Mouse (Mus musculus): ENCODE results near the gene Dab1. TPM values are rescaled to one million over a fixed set of nuclear protein-coding genes. Genes with fewer than 3 reads are reported as not detected.

Gene Dab1
- polyA plus RNA-seq, 1 experiment from 2014 or later: 77.5 TPM

GRCm38 (mm10) chr4:104025117-104025694, 406.0 kb downstream of the Dab1 start:
- Histone ChIP-seq H3K4me1 (ENCODE audit: control insufficient read depth, insufficient read depth, low read depth, low read length) (no peaks in the 10 kb centered on the region), H3K27ac (ENCODE audit: low read depth, low read length) (no peak overlapping the region), H3K9ac (ENCODE audit: low read depth, low read length) (no peak overlapping the region), H3K9me3 (ENCODE audit: control insufficient read depth, low read length) (no peaks in the 10 kb centered on the region), H3K27me3 (replicated peaks; ENCODE audit: control insufficient read depth, insufficient read depth, low read length) (no peaks in the 10 kb centered on the region), H3K36me3 (ENCODE audit: control insufficient read depth, insufficient read depth, low read length) (no peaks in the 10 kb centered on the region), H3K4me2 (ENCODE audit: low read length) (no peak overlapping the region), H3K4me3 (ENCODE audit: low read length) (no peak overlapping the region)
- 86% methylated on average over 2 of the region's 2 CpGs for WGBS
- ATAC-seq: no peak

DNA sequence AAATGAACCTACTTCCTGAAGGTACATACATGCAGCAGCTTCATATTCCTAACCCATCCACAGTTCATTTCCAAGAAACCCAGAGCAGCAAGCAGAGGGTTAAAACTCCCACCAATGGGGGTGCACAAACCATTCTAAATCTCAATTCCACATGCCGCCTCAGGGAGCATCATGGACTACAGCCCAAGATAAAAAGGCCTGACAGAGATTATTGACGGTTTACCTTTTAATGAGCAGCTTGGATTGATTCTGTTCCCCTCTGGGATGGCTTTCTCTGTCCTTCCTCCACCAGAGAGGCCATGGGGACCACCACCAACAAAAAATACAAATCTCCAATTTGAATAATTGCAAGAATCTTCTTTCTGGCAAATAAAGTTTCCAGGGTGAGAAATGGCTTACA, 407.7 kb downstream of the Dab1 start:
- ATAC-seq: no peak
- 11% methylated on average over 2 of the region's 2 CpGs for WGBS
- H3K9me3 ChIP-seq (ENCODE audit: control insufficient read depth, low read length): no peaks in the 10 kb centered on the region
- no peak overlapping the region for H3K9ac ChIP-seq (ENCODE audit: low read depth, low read length)
- no peak overlapping the region for H3K27ac ChIP-seq (ENCODE audit: low read depth, low read length)
- H3K36me3 ChIP-seq (ENCODE audit: control insufficient read depth, insufficient read depth, low read length): no peaks in the 10 kb centered on the region
- no peaks in the 10 kb centered on the region for H3K27me3 ChIP-seq (replicated peaks; ENCODE audit: control insufficient read depth, insufficient read depth, low read length)
- no peaks in the 10 kb centered on the region for H3K4me1 ChIP-seq (ENCODE audit: control insufficient read depth, insufficient read depth, low read depth, low read length)
- no peak overlapping the region for H3K4me3 ChIP-seq (ENCODE audit: low read length)
- no peak overlapping the region for H3K4me2 ChIP-seq (ENCODE audit: low read length)

DNA sequence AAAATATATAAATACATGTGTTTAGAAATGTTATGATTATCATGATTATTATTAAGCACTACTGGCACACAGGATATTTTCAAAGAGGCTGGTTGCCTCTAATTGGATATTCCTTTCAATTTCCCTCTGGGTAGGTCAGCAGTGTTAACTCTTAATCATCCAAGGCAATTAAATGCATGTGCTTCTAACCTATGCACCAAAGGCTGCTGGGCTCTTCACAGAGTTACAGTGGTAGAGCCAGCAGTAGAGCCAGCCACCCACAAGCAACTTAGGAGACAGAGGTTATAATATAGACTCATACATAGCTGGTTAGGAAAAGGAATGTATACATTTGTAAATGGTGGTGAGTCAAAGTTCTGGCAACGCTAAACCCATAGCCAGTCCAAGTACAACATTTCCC, 408.1 kb downstream of the Dab1 start:
- 90% methylated on average over 1 of the region's 1 CpGs for WGBS
- H3K9me3 ChIP-seq (ENCODE audit: control insufficient read depth, low read length): no peaks in the 10 kb centered on the region
- H3K27ac ChIP-seq (ENCODE audit: low read depth, low read length): no peak overlapping the region
- H3K4me1 ChIP-seq (ENCODE audit: control insufficient read depth, insufficient read depth, low read depth, low read length): no peaks in the 10 kb centered on the region
- no peaks in the 10 kb centered on the region for H3K36me3 ChIP-seq (ENCODE audit: control insufficient read depth, insufficient read depth, low read length)
- no peaks in the 10 kb centered on the region for H3K27me3 ChIP-seq (replicated peaks; ENCODE audit: control insufficient read depth, insufficient read depth, low read length)
- H3K4me3 ChIP-seq (ENCODE audit: low read length): no peak overlapping the region
- H3K9ac ChIP-seq (ENCODE audit: low read depth, low read length): no peak overlapping the region
- no peak for ATAC-seq
- no peak overlapping the region for H3K4me2 ChIP-seq (ENCODE audit: low read length)

DNA sequence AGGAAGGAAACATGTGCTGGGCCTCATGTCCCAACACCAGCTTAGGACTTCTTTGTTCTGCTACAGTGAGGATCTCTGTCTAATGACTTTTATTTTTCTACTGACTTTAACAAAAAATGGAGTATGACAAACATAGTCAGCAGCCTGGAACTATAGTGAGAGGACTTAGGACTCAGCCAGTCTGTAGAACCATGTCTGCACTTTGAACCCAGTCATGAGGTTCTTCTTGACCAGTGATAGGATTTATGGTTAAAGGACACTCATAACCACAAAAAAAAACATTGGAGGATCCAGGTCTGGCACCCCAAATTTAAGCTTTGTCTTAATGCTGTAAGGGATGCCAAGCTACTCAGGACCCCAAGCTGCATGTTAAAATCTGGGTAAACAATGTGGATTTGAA, 416.9 kb downstream of the Dab1 start:
- Histone ChIP-seq H3K9me3 (ENCODE audit: control insufficient read depth, low read length) (no peaks in the 10 kb centered on the region), H3K36me3 (ENCODE audit: control insufficient read depth, insufficient read depth, low read length) (no peaks in the 10 kb centered on the region), H3K9ac (ENCODE audit: low read depth, low read length) (no peak overlapping the region), H3K27me3 (replicated peaks; ENCODE audit: control insufficient read depth, insufficient read depth, low read length) (no peaks in the 10 kb centered on the region), H3K4me3 (ENCODE audit: low read length) (no peak overlapping the region), H3K4me1 (ENCODE audit: control insufficient read depth, insufficient read depth, low read depth, low read length) (no peaks in the 10 kb centered on the region), H3K4me2 (ENCODE audit: low read length) (no peak overlapping the region), H3K27ac (ENCODE audit: low read depth, low read length) (no peak overlapping the region)
- no peak for ATAC-seq

GRCm38 (mm10) chr4:104039588-104039987, 420.4 kb downstream of the Dab1 start:
- no peaks in the 10 kb centered on the region for H3K27me3 ChIP-seq (replicated peaks; ENCODE audit: control insufficient read depth, insufficient read depth, low read length)
- H3K27ac ChIP-seq (ENCODE audit: low read depth, low read length): no peak overlapping the region
- H3K36me3 ChIP-seq (ENCODE audit: control insufficient read depth, insufficient read depth, low read length): no peaks in the 10 kb centered on the region
- no peaks in the 10 kb centered on the region for H3K4me1 ChIP-seq (ENCODE audit: control insufficient read depth, insufficient read depth, low read depth, low read length)
- 52% methylated on average over 4 of the region's 4 CpGs for WGBS
- no peak overlapping the region for H3K4me3 ChIP-seq (ENCODE audit: low read length)
- H3K9ac ChIP-seq (ENCODE audit: low read depth, low read length): no peak overlapping the region
- H3K4me2 ChIP-seq (ENCODE audit: low read length): no peak overlapping the region
- ATAC-seq: no peak; the same call in 1 of the 2 replicates
- no peaks in the 10 kb centered on the region for H3K9me3 ChIP-seq (ENCODE audit: control insufficient read depth, low read length)

GRCm38 (mm10) chr4:104043441-104043840, 424.3 kb downstream of the Dab1 start:
- Histone ChIP-seq H3K4me2 (ENCODE audit: low read length) (no peak overlapping the region), H3K4me1 (ENCODE audit: control insufficient read depth, insufficient read depth, low read depth, low read length) (no peaks in the 10 kb centered on the region), H3K9me3 (ENCODE audit: control insufficient read depth, low read length) (no peaks in the 10 kb centered on the region), H3K9ac (ENCODE audit: low read depth, low read length) (no peak overlapping the region), H3K27ac (ENCODE audit: low read depth, low read length) (no peak overlapping the region), H3K4me3 (ENCODE audit: low read length) (no peak overlapping the region), H3K27me3 (replicated peaks; ENCODE audit: control insufficient read depth, insufficient read depth, low read length) (no peaks in the 10 kb centered on the region), H3K36me3 (ENCODE audit: control insufficient read depth, insufficient read depth, low read length) (no peaks in the 10 kb centered on the region)
- ATAC-seq: no peak
- WGBS: 69% methylated on average over 2 of the region's 2 CpGs

DNA sequence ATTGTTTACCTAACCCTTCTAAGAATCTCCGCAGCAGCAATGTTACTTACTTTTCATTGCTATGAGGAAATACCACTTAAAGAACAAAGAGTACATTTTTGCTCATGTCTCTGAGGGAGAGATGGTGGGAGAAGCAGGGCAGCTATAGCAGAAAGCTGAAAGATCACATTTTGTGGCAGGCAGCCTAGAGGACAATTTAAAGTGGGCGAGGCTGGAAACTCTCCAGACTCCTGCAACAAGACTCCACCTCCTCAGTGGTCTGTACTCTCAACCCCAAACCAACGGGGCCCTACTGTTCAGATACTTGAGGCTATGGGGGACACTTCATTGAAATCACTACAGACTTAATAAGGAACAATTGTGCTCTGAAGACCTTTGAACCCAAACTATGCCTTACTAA, 425.5 kb downstream of the Dab1 start:
- H3K4me1 ChIP-seq (ENCODE audit: control insufficient read depth, insufficient read depth, low read depth, low read length): no peaks in the 10 kb centered on the region
- ATAC-seq: no peak
- no peak overlapping the region for H3K27ac ChIP-seq (ENCODE audit: low read depth, low read length)
- no peak overlapping the region for H3K4me2 ChIP-seq (ENCODE audit: low read length)
- no peaks in the 10 kb centered on the region for H3K36me3 ChIP-seq (ENCODE audit: control insufficient read depth, insufficient read depth, low read length)
- no peaks in the 10 kb centered on the region for H3K27me3 ChIP-seq (replicated peaks; ENCODE audit: control insufficient read depth, insufficient read depth, low read length)
- WGBS: 57% methylated on average over 3 of the region's 3 CpGs
- no peaks in the 10 kb centered on the region for H3K9me3 ChIP-seq (ENCODE audit: control insufficient read depth, low read length)
- H3K4me3 ChIP-seq (ENCODE audit: low read length): no peak overlapping the region
- no peak overlapping the region for H3K9ac ChIP-seq (ENCODE audit: low read depth, low read length)

DNA sequence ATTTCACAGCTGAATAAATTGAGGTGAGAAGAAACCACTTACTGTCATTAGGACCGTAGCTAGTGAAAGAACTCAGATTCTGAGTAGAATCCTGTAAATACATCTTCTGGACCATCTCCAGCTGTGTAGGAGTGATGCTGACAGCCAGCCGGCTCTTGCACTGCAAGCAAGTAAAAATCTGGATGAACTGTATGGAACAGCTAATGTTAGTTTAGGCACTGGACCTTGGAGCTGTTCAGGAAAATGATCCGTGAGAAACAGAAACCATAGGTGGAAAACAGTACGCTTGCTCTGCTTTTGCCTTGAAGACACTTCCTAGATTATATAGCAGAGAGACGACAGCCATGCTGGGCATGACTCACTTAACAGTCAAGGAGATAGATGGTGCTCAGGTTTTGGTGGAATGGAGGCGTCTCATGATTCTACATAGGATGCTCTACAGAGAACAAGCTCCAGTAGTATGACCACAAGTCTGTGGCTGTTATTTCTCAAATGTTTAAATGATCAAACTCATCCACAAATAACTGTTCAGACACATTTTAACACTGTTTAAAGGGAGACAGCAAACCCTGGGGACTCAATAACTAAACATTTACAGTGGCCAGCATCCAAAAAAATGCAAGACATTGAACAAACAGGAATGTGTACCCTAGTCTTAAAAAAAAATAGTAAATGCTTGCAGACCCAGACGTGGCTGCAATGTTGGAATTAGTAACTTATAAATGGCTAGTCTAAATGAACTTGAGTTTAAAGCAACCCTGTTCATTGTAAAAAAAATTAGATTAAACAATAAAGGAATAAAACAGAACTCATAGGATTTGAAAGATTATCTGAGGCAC, 429.0 kb downstream of the Dab1 start:
- Histone ChIP-seq H3K4me3 (ENCODE audit: low read length) (no peak overlapping the region), H3K4me1 (ENCODE audit: control insufficient read depth, insufficient read depth, low read depth, low read length) (no peaks in the 10 kb centered on the region), H3K27ac (ENCODE audit: low read depth, low read length) (no peak overlapping the region), H3K9me3 (ENCODE audit: control insufficient read depth, low read length) (no peaks in the 10 kb centered on the region), H3K9ac (ENCODE audit: low read depth, low read length) (no peak overlapping the region), H3K4me2 (ENCODE audit: low read length) (no peak overlapping the region), H3K36me3 (ENCODE audit: control insufficient read depth, insufficient read depth, low read length) (no peaks in the 10 kb centered on the region), H3K27me3 (replicated peaks; ENCODE audit: control insufficient read depth, insufficient read depth, low read length) (no peaks in the 10 kb centered on the region)
- 65% methylated on average over 7 of the region's 7 CpGs for WGBS
- no peak for ATAC-seq

DNA sequence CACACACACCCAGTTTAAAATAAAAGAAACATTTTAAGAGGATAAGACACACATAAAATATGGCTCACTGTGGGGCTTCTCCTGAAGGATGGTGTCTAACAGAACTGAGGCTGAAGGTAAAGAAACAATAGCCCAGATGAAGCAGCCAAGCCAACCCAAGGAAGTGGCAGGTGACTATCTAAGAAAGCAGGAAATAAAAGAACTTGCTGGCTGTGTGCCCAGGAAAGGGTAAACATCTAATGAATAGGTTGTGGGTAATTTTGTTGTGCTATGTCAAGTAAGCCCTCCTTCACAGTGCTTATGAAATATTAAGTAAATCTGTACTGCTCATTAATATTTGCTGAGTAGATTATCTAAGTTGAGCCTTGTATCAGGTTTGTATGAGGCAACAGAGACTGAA, 438.0 kb downstream of the Dab1 start:
- H3K27me3 ChIP-seq (replicated peaks; ENCODE audit: control insufficient read depth, insufficient read depth, low read length): no peaks in the 10 kb centered on the region
- no peaks in the 10 kb centered on the region for H3K9me3 ChIP-seq (ENCODE audit: control insufficient read depth, low read length)
- no peak overlapping the region for H3K9ac ChIP-seq (ENCODE audit: low read depth, low read length)
- no peak for ATAC-seq
- H3K27ac ChIP-seq (ENCODE audit: low read depth, low read length): no peak overlapping the region
- no peak overlapping the region for H3K4me2 ChIP-seq (ENCODE audit: low read length)
- H3K4me3 ChIP-seq (ENCODE audit: low read length): no peak overlapping the region
- no peaks in the 10 kb centered on the region for H3K36me3 ChIP-seq (ENCODE audit: control insufficient read depth, insufficient read depth, low read length)
- H3K4me1 ChIP-seq (ENCODE audit: control insufficient read depth, insufficient read depth, low read depth, low read length): no peaks in the 10 kb centered on the region
